Mouse (Mus musculus) brain, embryonic 14.5 days (tissue): Measurements from ENCODE around the gene Bco1.

Experiments used
- CTCF ChIP-seq: fragments of 200-500 bp; IDR thresholded peaks from 2 replicates; pipeline ENCODE4 v1.5.1; 2012; ENCODE audit warnings: inconsistent platforms, mild to moderate bottlenecking, moderate library complexity, borderline replicate concordance; ENCODE audit not compliant: insufficient read depth, insufficient read length; ENCODE audit errors: extremely low read depth
- POLR2A ChIP-seq: fragments of 200-500 bp; IDR thresholded peaks from 2 replicates; pipeline ENCODE4 v1.6.1; 2012; ENCODE audit warnings: mild to moderate bottlenecking, inconsistent platforms, borderline replicate concordance; ENCODE audit not compliant: poor library complexity, insufficient read depth, insufficient read length, severe bottlenecking; ENCODE audit errors: extremely low read depth

DNA sequence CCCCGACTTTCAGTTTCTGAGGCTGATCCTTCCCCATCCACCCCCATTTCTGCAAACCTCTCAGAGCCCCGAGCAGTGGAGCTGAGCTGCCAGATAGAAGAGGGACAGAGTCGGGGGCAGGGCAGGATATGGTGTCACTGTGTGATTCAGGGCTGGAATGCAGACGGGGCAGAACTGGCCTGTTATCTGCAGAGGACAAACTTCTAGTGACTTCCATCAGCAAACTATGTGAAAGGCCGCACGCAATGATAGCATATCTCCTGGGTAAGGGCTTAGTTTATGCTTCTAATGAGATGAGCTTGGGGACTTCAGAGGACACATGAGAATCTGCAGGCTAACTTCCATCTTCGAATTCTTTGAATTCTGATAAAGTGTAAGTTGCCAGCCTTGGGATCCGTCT lies 10.1 kb upstream of the Bco1 start:
- TF ChIP-seq CTCF (no peak), POLR2A (no peak)
